Mouse (Mus musculus) heart, adult 2 months (tissue): ENCODE results near the gene Pdzd2. TPM values are rescaled to one million over a fixed set of nuclear protein-coding genes. Genes with fewer than 3 reads are reported as not detected.

Source experiments
- DNase-seq, 2 experiments: peaks; one replicate each; pipeline ENCODE4 v3.0.0; 2021
- H3K27ac ChIP-seq: fragments of 200-600 bp; 2 replicates; pipeline ENCODE4 v1.8.1; 2022
- H3K27me3 ChIP-seq: fragments of 200-500 bp; 2 replicates; pipeline ENCODE4 v1.6.1; 2012; ENCODE audit warnings: mild to moderate bottlenecking, low read length, inconsistent platforms, mixed read lengths; ENCODE audit not compliant: control insufficient read depth, insufficient read depth
- H3K36me3 ChIP-seq: fragments of 200-500 bp; 2 replicates; pipeline ENCODE4 v1.6.1; 2012; ENCODE audit warnings: low read length, inconsistent platforms; ENCODE audit not compliant: control insufficient read depth, insufficient read depth
- H3K4me1 ChIP-seq: fragments of 200-500 bp; 2 replicates; pipeline ENCODE4 v1.6.1; 2011; ENCODE audit warnings: low read length; ENCODE audit not compliant: control insufficient read depth, insufficient read depth
- H3K4me3 ChIP-seq: fragments of 200-600 bp; 2 replicates; pipeline ENCODE4 v1.8.1; 2022
- H3K79me2 ChIP-seq: fragments of 200-500 bp; replicated peaks from 2 replicates; pipeline ENCODE4 v1.6.1; 2012; ENCODE audit warnings: mild to moderate bottlenecking, inconsistent platforms, low read length, moderate library complexity, mixed read lengths; ENCODE audit not compliant: control insufficient read depth, insufficient read depth
- H3K9ac ChIP-seq: fragments of 200-500 bp; 2 replicates; pipeline ENCODE4 v1.6.1; 2012; ENCODE audit warnings: low read depth, mild to moderate bottlenecking, control low read depth, inconsistent platforms, low read length, mixed read lengths
- CTCF ChIP-seq: fragments of 200-600 bp; IDR thresholded peaks from 2 replicates; pipeline ENCODE4 v1.8.1; 2022; ENCODE audit warnings: antibody characterized with exemption, mild to moderate bottlenecking, moderate library complexity
- EP300 ChIP-seq: fragments of 200-500 bp; IDR thresholded peaks from 2 replicates; pipeline ENCODE4 v1.6.1; 2011; ENCODE audit warnings: low read depth, low read length, control low read depth; ENCODE audit not compliant: insufficient read depth
- POLR2A ChIP-seq: fragments of 200-500 bp; IDR thresholded peaks from 2 replicates; pipeline ENCODE4 v1.6.1; 2011; ENCODE audit warnings: mild to moderate bottlenecking, low read depth, low read length, control low read depth; ENCODE audit not compliant: insufficient read depth
- WGBS: fragments of 180-500 bp; shearing (Covaris S2); methylation state at CpG from one replicate; pipeline ENCODE4 v1.1.7; 2018; 5-methylcytosine and 5-hydroxymethylcytosine counted together
- intact Hi-C: fragments of 180-260 bp; cut with DNase I; formaldehyde crosslinking; loops from one replicate; pipeline ENCODE4 v1.15.1; 2025
- polyA plus RNA-seq: library from polyadenylated mRNA; depleted of rRNA; stranded (reverse); fragments of >200 nt; gene quantifications from 2 replicates; pipeline ENCODE4 v1.2.3, GENCODE M21; 2012
- total RNA-seq, 2 experiments: library from RNA; stranded (reverse); gene quantifications; 2 replicates each; pipeline ENCODE4 v1.2.3; 2021

The Pdzd2 gene
- total and polyA plus RNA-seq, 3 experiments, result 15.0 to 83.9 (median 78.9) TPM

GRCm38 (mm10) chr15:12346916-12347315 is 392.8 kb downstream of the Pdzd2 start:
- Histone ChIP-seq H3K4me1 (no peaks in the 10 kb centered on the region), H3K27me3 (no peaks in the 10 kb centered on the region), H3K79me2 (peaks cover 2% of the 10 kb centered on the region), H3K36me3 (peaks cover 13% of the 10 kb centered on the region), H3K9ac (no peak overlapping the region), H3K27ac (no peak overlapping the region), H3K4me3 (no peak overlapping the region)
- intact Hi-C loops, result no loop called here
- no peak for TF ChIP-seq EP300
- TF ChIP-seq CTCF, result no peak
- TF ChIP-seq POLR2A, result no peak
- DNase-seq, result no peak
- WGBS, result 97% methylated on average over 3 of the region's 3 CpGs

- TF ChIP-seq EP300 (no peak), POLR2A (no peak)
- Histone ChIP-seq H3K79me2 (peaks cover 2% of the 10 kb centered on the region), H3K9ac (no peak overlapping the region), H3K4me1 (peaks cover 4% of the 10 kb centered on the region), H3K27me3 (no peaks in the 10 kb centered on the region), H3K36me3 (peaks cover 13% of the 10 kb centered on the region), H3K27ac (no peak overlapping the region), H3K4me3 (no peak overlapping the region)
- DNase-seq, result no peak
- WGBS, result 69% methylated on average over 4 of the region's 4 CpGs
- intact Hi-C loops, result no loop called here
These were observed 398.3 kb downstream of the Pdzd2 start for GRCm38 (mm10) chr15:12341401-12341758.

- Histone ChIP-seq H3K27ac (no peak overlapping the region), H3K27me3 (no peaks in the 10 kb centered on the region), H3K36me3 (peaks cover 13% of the 10 kb centered on the region), H3K79me2 (peaks cover 2% of the 10 kb centered on the region), H3K4me3 (no peak overlapping the region), H3K9ac (no peak overlapping the region), H3K4me1 (peaks cover 5% of the 10 kb centered on the region)
- intact Hi-C loops, result no loop called here
- TF ChIP-seq POLR2A, result no peak
- no peak for TF ChIP-seq CTCF
- no peak for TF ChIP-seq EP300
- 65% methylated on average over 5 of the region's 5 CpGs for WGBS
- DNase-seq, result no peak
These were observed 399.0 kb downstream of the Pdzd2 start for GRCm38 (mm10) chr15:12340536-12341400.

- Histone ChIP-seq H3K36me3 (peaks cover 9% of the 10 kb centered on the region), H3K4me1 (peaks cover 16% of the 10 kb centered on the region), H3K27ac (no peak overlapping the region), H3K9ac (no peak overlapping the region), H3K27me3 (no peaks in the 10 kb centered on the region), H3K4me3 (no peak overlapping the region), H3K79me2 (peaks cover 2% of the 10 kb centered on the region)
- intact Hi-C loops, result no loop called here
- DNase-seq, result no peak
- TF ChIP-seq POLR2A (no peak), EP300 (no peak), CTCF (no peak)
- 49% methylated on average over 3 of the region's 3 CpGs for WGBS
These were observed 402.0 kb downstream of the Pdzd2 start for GRCm38 (mm10) chr15:12337779-12338137.

- H3K79me2 ChIP-seq, result peaks cover 2% of the 10 kb centered on the region
- H3K4me1 ChIP-seq, result peaks cover 16% of the 10 kb centered on the region
- intact Hi-C loops, result no loop called here
- H3K4me3 ChIP-seq, result no peak overlapping the region
- no peaks in the 10 kb centered on the region for H3K27me3 ChIP-seq
- TF ChIP-seq CTCF (no peak), EP300 (no peak), POLR2A (no peak)
- no peak for DNase-seq
- H3K9ac ChIP-seq, result no peak overlapping the region
- H3K36me3 ChIP-seq, result peaks cover 13% of the 10 kb centered on the region
- no peak overlapping the region for H3K27ac ChIP-seq
- WGBS, result 44% methylated on average over 4 of the region's 4 CpGs
These were observed 402.5 kb downstream of the Pdzd2 start for GRCm38 (mm10) chr15:12337030-12337778.

- Histone ChIP-seq H3K79me2 (peaks cover 7% of the 10 kb centered on the region), H3K4me3 (no peak overlapping the region), H3K27ac (no peak overlapping the region), H3K27me3 (no peaks in the 10 kb centered on the region), H3K9ac (no peak overlapping the region), H3K36me3 (peaks cover 16% of the 10 kb centered on the region), H3K4me1 (peaks cover 21% of the 10 kb centered on the region)
- no peak for TF ChIP-seq POLR2A
- intact Hi-C loops, result no loop called here
- 69% methylated on average over 4 of the region's 4 CpGs for WGBS
- no peak for DNase-seq
These were observed 405.3 kb downstream of the Pdzd2 start for GRCm38 (mm10) chr15:12334381-12334780.
